Mouse (Mus musculus) lung, postnatal 0 days (tissue): ENCODE results near the gene Mxd4. TPM values are rescaled to one million over a fixed set of nuclear protein-coding genes. Genes with fewer than 3 reads are reported as not detected.

Source experiments
- ATAC-seq: fragments of 200-750 bp; cut with Nextera tagmentation; 2 replicates; pipeline ENCODE4 v1.8.0; 2017; ENCODE audit warnings: moderate library complexity
- DNase-seq: peaks from one replicate; pipeline ENCODE4 v3.0.0-alpha.2; 2016; ENCODE audit warnings: low spot score
- H3K27ac ChIP-seq: fragments of 300-500 bp; sonication (generic); 2 replicates; pipeline ENCODE4 v1.5.1; 2014; ENCODE audit warnings: antibody characterized with exemption, mild to moderate bottlenecking, low read length, mixed read lengths
- H3K27me3 ChIP-seq: fragments of 300-500 bp; sonication (generic); replicated peaks from 2 replicates; pipeline ENCODE4 v1.6.1; 2014; ENCODE audit warnings: low read length, mixed read lengths; ENCODE audit not compliant: insufficient read depth
- H3K36me3 ChIP-seq: fragments of 300-500 bp; sonication (generic); 2 replicates; pipeline ENCODE4 v1.6.1; 2014; ENCODE audit warnings: low read length, mixed read lengths; ENCODE audit not compliant: insufficient read depth
- H3K4me1 ChIP-seq: fragments of 300-500 bp; sonication (generic); 2 replicates; pipeline ENCODE4 v1.6.1; 2014; ENCODE audit warnings: antibody characterized with exemption, low read depth, low read length, mixed read lengths; ENCODE audit not compliant: insufficient read depth
- H3K4me2 ChIP-seq: fragments of 300-500 bp; sonication (generic); replicated peaks from 2 replicates; pipeline ENCODE4 v1.6.1; 2014; ENCODE audit warnings: low read depth, mild to moderate bottlenecking, low read length, moderate library complexity, mixed read lengths
- H3K4me3 ChIP-seq: fragments of 300-500 bp; sonication (generic); 2 replicates; pipeline ENCODE4 v1.5.1; 2014; ENCODE audit warnings: low read depth, low read length
- H3K9ac ChIP-seq: fragments of 300-500 bp; sonication (generic); replicated peaks from 2 replicates; pipeline ENCODE4 v1.6.1; 2014; ENCODE audit warnings: low read depth, mild to moderate bottlenecking
- H3K9me3 ChIP-seq: fragments of 300-500 bp; sonication (generic); 2 replicates; pipeline ENCODE4 v1.6.1; 2016; ENCODE audit warnings: low read length, mixed read lengths
- CTCF ChIP-seq: IDR thresholded peaks from 2 replicates; pipeline ENCODE4 v1.5.1; 2016; ENCODE audit warnings: antibody characterized with exemption, mild to moderate bottlenecking
- EP300 ChIP-seq: IDR thresholded peaks from 2 replicates; pipeline ENCODE4 v1.6.1; 2016; ENCODE audit warnings: antibody characterized with exemption, mild to moderate bottlenecking, control low read depth
- WGBS: fragments of 180-500 bp; shearing (Covaris S2); extraction: QIAGEN DNeasy Blood & Tissue Kit; methylation state at CpG from one replicate; pipeline ENCODE4 v1.1.7; 2014; 5-methylcytosine and 5-hydroxymethylcytosine counted together
- polyA plus RNA-seq: library from polyadenylated mRNA; unstranded; fragments of >200 nt; fragmentation: Nextera tagmentation; extraction: Ambion mirVana; gene quantifications from 2 replicates; pipeline ENCODE4 v1.2.1, GENCODE M21; 2015

Mxd4 gene
- polyA plus RNA-seq, 1 experiment from 2014 or later, result 68.2 TPM

GRCm38 (mm10) chr5:34169954-34170353, 17.6 kb downstream of the Mxd4 start:
- Histone ChIP-seq H3K9me3 (no peaks in the 10 kb centered on the region), H3K27me3 (no peaks in the 10 kb centered on the region), H3K4me1 (peaks cover 3% of the 10 kb centered on the region; the same call in 1 of the 2 replicates), H3K27ac (peak overlapping the region; percentile 89), H3K36me3 (peaks cover 14% of the 10 kb centered on the region), H3K4me3 (peak overlapping the region; percentile 70), H3K4me2 (peak overlapping the region; percentile 74), H3K9ac (0 out of 2 replicates have a peak overlapping the region, but pooled peaks have one; percentile 26)
- ATAC-seq (no peak), DNase-seq (no peak)
- WGBS, result 76% methylated on average over 3 of the region's 3 CpGs
- TF ChIP-seq CTCF (no peak), EP300 (no peak)

- H3K4me2 ChIP-seq, result peak within 1 kb of the TSS; percentile 74
- peaks cover 3% of the 10 kb centered on the region; the same call in 1 of the 2 replicates for H3K4me1 ChIP-seq
- H3K27me3 ChIP-seq, result no peaks in the 10 kb centered on the region
- TF ChIP-seq EP300 (no peak), CTCF (peak; percentile 53)
- 1% methylated on average over 57 of the region's 57 CpGs for WGBS
- H3K4me3 ChIP-seq, result peak within 1 kb of the TSS; percentile 70
- peak within 1 kb of the TSS; percentile 89 for H3K27ac ChIP-seq
- H3K9me3 ChIP-seq, result no peaks in the 10 kb centered on the region
- peak; percentile 100 for DNase-seq
- peak within 1 kb of the TSS; percentile 57 for H3K9ac ChIP-seq
- peaks cover 11% of the 10 kb centered on the region; the same call in 1 of the 2 replicates for H3K36me3 ChIP-seq
- ATAC-seq, result peak; percentile 99
These were observed 18.3 kb downstream of the Mxd4 start, which contains the start of the genes Poln and Haus3 for GRCm38 (mm10) chr5:34168950-34169891. Gene Poln (minus strand): TSS chr5:34169448. Gene Haus3 (minus strand): TSS chr5:34169527.

GRCm38 (mm10) chr5:34167857-34168256, 19.7 kb downstream of the Mxd4 start:
- no peak for TF ChIP-seq EP300
- no peak for TF ChIP-seq CTCF
- H3K27me3 ChIP-seq, result no peaks in the 10 kb centered on the region
- H3K9ac ChIP-seq, result no peak overlapping the region
- no peak overlapping the region for H3K27ac ChIP-seq
- 0 out of 2 replicates have a peak, but pooled peaks cover 4% of the 10 kb centered on the region for H3K36me3 ChIP-seq
- ATAC-seq (no peak), DNase-seq (no peak)
- 84% methylated on average over 4 of the region's 4 CpGs for WGBS
- H3K9me3 ChIP-seq, result no peaks in the 10 kb centered on the region
- H3K4me3 ChIP-seq, result no peak overlapping the region
- peaks cover 3% of the 10 kb centered on the region; the same call in 1 of the 2 replicates for H3K4me1 ChIP-seq
- H3K4me2 ChIP-seq, result no peak overlapping the region

- Histone ChIP-seq H3K4me2 (no peak overlapping the region), H3K4me3 (no peak overlapping the region), H3K9me3 (no peaks in the 10 kb centered on the region), H3K27ac (no peak overlapping the region), H3K9ac (no peak overlapping the region), H3K27me3 (no peaks in the 10 kb centered on the region), H3K4me1 (peaks cover 3% of the 10 kb centered on the region; the same call in 1 of the 2 replicates), H3K36me3 (no peaks in the 10 kb centered on the region)
- TF ChIP-seq EP300 (no peak), CTCF (no peak)
- WGBS, result 50% methylated on average over 4 of the region's 4 CpGs
- no peak for DNase-seq
- ATAC-seq, result no peak
These were observed 21.7 kb downstream of the Mxd4 start for GRCm38 (mm10) chr5:34165793-34166192.

- no peak for DNase-seq
- Histone ChIP-seq H3K9me3 (no peaks in the 10 kb centered on the region), H3K4me2 (no peak overlapping the region), H3K36me3 (0 out of 2 replicates have a peak, but pooled peaks cover 4% of the 10 kb centered on the region), H3K27ac (no peak overlapping the region), H3K9ac (no peak overlapping the region), H3K4me1 (no peaks in the 10 kb centered on the region), H3K27me3 (no peaks in the 10 kb centered on the region), H3K4me3 (no peak overlapping the region)
- no peak for ATAC-seq
- TF ChIP-seq CTCF (no peak), EP300 (no peak)
These were observed 39.0 kb downstream of the Mxd4 start for GRCm38 (mm10) chr5:34148476-34148875.

- Histone ChIP-seq H3K4me2 (no peak overlapping the region), H3K36me3 (no peaks in the 10 kb centered on the region), H3K27me3 (no peaks in the 10 kb centered on the region), H3K4me3 (no peak overlapping the region), H3K27ac (no peak overlapping the region), H3K4me1 (no peaks in the 10 kb centered on the region), H3K9ac (no peak overlapping the region), H3K9me3 (no peaks in the 10 kb centered on the region)
- TF ChIP-seq EP300, result no peak
- TF ChIP-seq CTCF, result peak; percentile 12; the same call in 1 of the 2 replicates
- DNase-seq (no peak), ATAC-seq (no peak)
- 90% methylated on average over 3 of the region's 3 CpGs for whole genome bisulfite sequencing
These were observed 40.0 kb downstream of the Mxd4 start for GRCm38 (mm10) chr5:34147554-34147953.
